In the genomic region with DNA sequence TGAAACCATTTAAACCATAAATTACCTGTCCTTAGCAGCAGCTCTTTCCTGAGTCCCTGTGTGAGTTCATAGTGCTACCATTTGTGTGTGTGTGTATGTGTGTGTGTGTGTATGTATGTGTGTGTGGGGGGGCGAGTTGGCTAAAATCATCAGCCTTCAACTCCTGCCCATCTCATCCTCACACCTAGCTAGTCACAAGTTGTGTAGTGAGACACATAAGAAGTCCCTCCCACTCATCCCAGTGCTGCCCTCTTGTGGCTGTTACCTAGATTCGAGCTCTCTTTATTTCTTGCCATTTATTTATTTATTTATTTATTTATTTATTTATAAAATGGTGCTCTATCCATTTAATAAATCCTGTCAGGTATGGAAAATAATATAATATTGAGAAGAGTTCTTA, we compare ENCODE assay signal across 13 mouse cellular contexts.
DNase-seq lines count a peak whose midpoint lies in the region; ATAC-seq and TF ChIP-seq lines count a peak whose summit lies in the region.
"Had no signal": no experiment of that assay in that cellular context is flagged by ENCODE, and none has a peak within 500 bp of the region (broad histone marks: within the 10 kb centered on the region; RNA-seq: fewer than 3 reads in every experiment).

No protein-coding gene starts in this region.

- H3K36me3 ChIP-seq in intestine, postnatal 0 days (ENCODE audit: control insufficient read depth, insufficient read depth), result no peaks in the 10 kb centered on the region
- no peaks in the 10 kb centered on the region for H3K36me3 ChIP-seq in intestine, embryonic 15.5 days
- no peaks in the 10 kb centered on the region for H3K36me3 ChIP-seq in E14TG2a.4 (ENCODE audit: insufficient read depth, low read length)
- H3K36me3 ChIP-seq in forebrain, embryonic 16.5 days (ENCODE audit: control insufficient read depth, insufficient read depth), result no peaks in the 10 kb centered on the region
- H3K36me3 ChIP-seq: heart, embryonic 13.5 days; liver, embryonic 15.5 days had no signal

- no peak overlapping the region for H3K4me2 ChIP-seq in intestine, postnatal 0 days (replicated peaks; ENCODE audit: low read depth)
- H3K4me2 ChIP-seq in intestine, embryonic 15.5 days (replicated peaks), result no peak overlapping the region
- no peak overlapping the region for H3K4me2 ChIP-seq in forebrain, embryonic 16.5 days (ENCODE audit: low read length)
- H3K4me2 ChIP-seq: heart, embryonic 13.5 days; liver, embryonic 15.5 days had no signal

- H3K4me3 ChIP-seq in intestine, postnatal 0 days (ENCODE audit: low read depth, low read length), result no peak overlapping the region
- no peak overlapping the region for H3K4me3 ChIP-seq in intestine, embryonic 15.5 days (replicated peaks)
- H3K4me3 ChIP-seq in E14TG2a.4 (replicated peaks; ENCODE audit: low read length), result no peak overlapping the region
- H3K4me3 ChIP-seq in forebrain, embryonic 16.5 days (replicated peaks; ENCODE audit: low read length), result no peak overlapping the region
- H3K4me3 ChIP-seq: erythroblast, embryonic 14.5 days; heart, embryonic 13.5 days; liver, embryonic 15.5 days had no signal

- H3K9ac ChIP-seq in intestine, postnatal 0 days (ENCODE audit: low read depth, low read length), result no peak overlapping the region
- no peak overlapping the region for H3K9ac ChIP-seq in intestine, embryonic 15.5 days
- no peak overlapping the region for H3K9ac ChIP-seq in forebrain, embryonic 16.5 days (replicated peaks; ENCODE audit: low read depth, low read length)
- H3K9ac ChIP-seq: heart, embryonic 13.5 days; liver, embryonic 15.5 days had no signal

- no peaks in the 10 kb centered on the region for H3K27me3 ChIP-seq in intestine, postnatal 0 days (replicated peaks; ENCODE audit: control insufficient read depth, insufficient read depth, low read length)
- H3K27me3 ChIP-seq in intestine, embryonic 15.5 days (replicated peaks), result no peaks in the 10 kb centered on the region
- H3K27me3 ChIP-seq in E14TG2a.4 (ENCODE audit: insufficient read depth, low read length), result no peaks in the 10 kb centered on the region; the same call in 1 of the 2 replicates
- H3K27me3 ChIP-seq in forebrain, embryonic 16.5 days (replicated peaks; ENCODE audit: control insufficient read depth, insufficient read depth, low read length), result no peaks in the 10 kb centered on the region
- H3K27me3 ChIP-seq: heart, embryonic 13.5 days; liver, embryonic 15.5 days had no signal

- no peaks in the 10 kb centered on the region for H3K9me3 ChIP-seq in intestine, postnatal 0 days (ENCODE audit: control insufficient read depth)
- H3K9me3 ChIP-seq in intestine, embryonic 15.5 days, result no peaks in the 10 kb centered on the region
- no peaks in the 10 kb centered on the region for H3K9me3 ChIP-seq in E14TG2a.4 (ENCODE audit: low read length)
- H3K9me3 ChIP-seq in forebrain, embryonic 16.5 days (ENCODE audit: control insufficient read depth, low read length), result no peaks in the 10 kb centered on the region
- H3K9me3 ChIP-seq: heart, embryonic 13.5 days; liver, embryonic 15.5 days had no signal

- no peak overlapping the region for H3K27ac ChIP-seq in intestine, postnatal 0 days (ENCODE audit: low read depth, low read length)
- H3K27ac ChIP-seq in intestine, embryonic 15.5 days, result no peak overlapping the region
- H3K27ac ChIP-seq in forebrain, embryonic 16.5 days (ENCODE audit: low read length), result no peak overlapping the region
- H3K27ac ChIP-seq: heart, embryonic 13.5 days; liver, embryonic 15.5 days had no signal

- no peaks in the 10 kb centered on the region for H3K4me1 ChIP-seq in intestine, postnatal 0 days (replicated peaks; ENCODE audit: control insufficient read depth, insufficient read depth, low read length)
- no peaks in the 10 kb centered on the region for H3K4me1 ChIP-seq in intestine, embryonic 15.5 days (replicated peaks)
- H3K4me1 ChIP-seq in E14TG2a.4 (replicated peaks; ENCODE audit: low read depth, low read length), result peaks cover 2% of the 10 kb centered on the region; the same call in 1 of the 2 replicates
- no peaks in the 10 kb centered on the region for H3K4me1 ChIP-seq in forebrain, embryonic 16.5 days (replicated peaks; ENCODE audit: control insufficient read depth, insufficient read depth, low read length)
- H3K4me1 ChIP-seq: heart, embryonic 13.5 days; liver, embryonic 15.5 days had no signal

- 82% methylated on average over 2 of the region's 2 CpGs for WGBS in intestine, postnatal 0 days
- 87% methylated on average over 2 of the region's 2 CpGs for WGBS in intestine, embryonic 15.5 days
- 90% methylated on average over 2 of the region's 2 CpGs for WGBS in forebrain, embryonic 16.5 days

- ATAC-seq in intestine, postnatal 0 days, result no peak
- ATAC-seq in intestine, embryonic 15.5 days, result no peak
- ATAC-seq in forebrain, embryonic 16.5 days, result 0 out of 2 replicates have a peak, but pooled peaks have one; percentile 23

- peak; percentile 49 for TF ChIP-seq CTCF in intestine, postnatal 0 days (IDR thresholded peaks at IDR 0.05; ENCODE audit: low read depth)
- TF ChIP-seq CTCF in E14TG2a.4 (conservative IDR thresholded peaks at IDR 0.05; ENCODE audit: low read length), result peak; percentile 29; the same call in 1 of the 2 replicates

- peak; percentile 6 to 14 for DNase-seq in adrenal gland, postnatal 36 days
- DNase-seq in adrenal gland, postnatal 25 days, result no peak
- no peak for DNase-seq in spleen, postnatal 4 days (ENCODE audit: low spot score in 2 of 2)
- DNase-seq in thymus, postnatal 36 days, result no peak
- DNase-seq: layer of hippocampus, adult 9-11 months; right cerebral cortex, adult 18-20 months had no signal

Comparison
In these comparisons a context has a peak if more than half of its experiments do, and no peak if none do; other contexts are left out.
1. DNase-seq: peak in adrenal gland, postnatal 36 days (2 of 2); none in adrenal gland, postnatal 25 days (single experiment), spleen, postnatal 4 days (0 of 2) and thymus, postnatal 36 days (0 of 2).